Mouse (Mus musculus): ENCODE data around the gene Olfr64. TPM values are rescaled to one million over a fixed set of nuclear protein-coding genes. Genes with fewer than 3 reads are reported as not detected.

The Olfr64 gene
- polyA plus RNA-seq (2014; fragmentation: Nextera tagmentation; extraction: Ambion mirVana), result not detected in 2 replicates

DNA sequence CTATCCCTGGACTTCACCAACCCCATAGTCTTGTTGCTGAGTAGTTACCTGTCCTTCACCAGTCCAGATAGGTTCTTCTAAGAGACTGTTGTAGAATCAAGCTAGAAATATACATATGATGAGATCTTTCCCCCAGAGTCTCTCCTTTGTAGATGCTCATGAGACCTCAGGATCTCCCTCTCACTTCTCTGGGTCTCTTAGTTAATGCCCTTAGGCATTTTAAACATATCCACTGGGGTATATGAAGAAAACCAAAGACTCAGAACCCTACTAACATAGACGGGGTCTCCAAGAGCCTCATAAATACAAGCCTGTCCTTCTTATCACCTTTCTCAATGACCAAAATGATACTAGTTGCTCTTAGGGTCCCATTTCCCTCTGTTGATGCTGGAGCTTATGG is at the start of gene Olfr64:
Gene Olfr64, minus strand, starts transcription at position 101 of the 400 bp plus-strand sequence.
- Histone ChIP-seq H3K36me3 (ENCODE audit: control insufficient read depth, insufficient read depth, low read length) (no peaks in the 10 kb centered on the region), H3K9ac (ENCODE audit: low read depth, low read length) (no peak within 1 kb of the TSS), H3K4me2 (replicated peaks; ENCODE audit: low read depth, low read length) (no peak within 1 kb of the TSS), H3K27ac (ENCODE audit: low read depth, low read length) (no peak within 1 kb of the TSS), H3K27me3 (ENCODE audit: control insufficient read depth, insufficient read depth, low read length) (no peaks in the 10 kb centered on the region), H3K9me3 (ENCODE audit: control insufficient read depth, low read length) (no peaks in the 10 kb centered on the region), H3K4me3 (ENCODE audit: low read length) (no peak within 1 kb of the TSS), H3K4me1 (ENCODE audit: control insufficient read depth, insufficient read depth, low read length) (no peaks in the 10 kb centered on the region)
- WGBS, result 82% methylated on average over 1 of the region's 1 CpGs
- no peak for ATAC-seq (ENCODE audit: low FRiP score, low TSS enrichment)

DNA sequence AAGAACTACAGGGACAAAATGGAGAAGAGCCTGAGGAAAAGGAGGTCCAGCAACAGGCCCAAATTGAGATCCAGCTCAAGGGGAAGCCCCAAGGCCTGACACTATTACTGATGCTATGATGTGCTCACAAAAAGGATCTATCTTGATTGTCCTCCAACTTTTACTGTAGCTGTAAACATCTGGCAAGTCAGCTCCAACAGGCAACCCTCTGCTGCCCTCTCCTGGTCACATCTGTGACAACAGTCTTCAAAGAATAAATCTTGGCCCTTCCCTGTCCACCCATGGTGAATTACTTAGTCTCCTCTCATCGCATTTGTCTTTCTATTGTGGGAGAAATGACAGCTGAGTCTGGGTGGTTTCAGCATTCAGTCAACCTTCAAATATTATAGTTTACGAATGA is 48.4 kb upstream of the Olfr64 start:
- H3K4me3 ChIP-seq (ENCODE audit: low read length), result no peak overlapping the region
- ATAC-seq (ENCODE audit: low FRiP score, low TSS enrichment), result no peak; the same call in 1 of the 2 replicates
- H3K36me3 ChIP-seq (ENCODE audit: control insufficient read depth, insufficient read depth, low read length), result no peaks in the 10 kb centered on the region
- 15% methylated on average over 2 of the region's 2 CpGs for WGBS
- H3K27ac ChIP-seq (ENCODE audit: low read depth, low read length), result no peak overlapping the region
- H3K4me1 ChIP-seq (ENCODE audit: control insufficient read depth, insufficient read depth, low read length), result no peaks in the 10 kb centered on the region
- no peaks in the 10 kb centered on the region for H3K27me3 ChIP-seq (ENCODE audit: control insufficient read depth, insufficient read depth, low read length)
- no peak overlapping the region for H3K9ac ChIP-seq (ENCODE audit: low read depth, low read length)
- H3K4me2 ChIP-seq (replicated peaks; ENCODE audit: low read depth, low read length), result no peak overlapping the region
- no peaks in the 10 kb centered on the region for H3K9me3 ChIP-seq (ENCODE audit: control insufficient read depth, low read length)

DNA sequence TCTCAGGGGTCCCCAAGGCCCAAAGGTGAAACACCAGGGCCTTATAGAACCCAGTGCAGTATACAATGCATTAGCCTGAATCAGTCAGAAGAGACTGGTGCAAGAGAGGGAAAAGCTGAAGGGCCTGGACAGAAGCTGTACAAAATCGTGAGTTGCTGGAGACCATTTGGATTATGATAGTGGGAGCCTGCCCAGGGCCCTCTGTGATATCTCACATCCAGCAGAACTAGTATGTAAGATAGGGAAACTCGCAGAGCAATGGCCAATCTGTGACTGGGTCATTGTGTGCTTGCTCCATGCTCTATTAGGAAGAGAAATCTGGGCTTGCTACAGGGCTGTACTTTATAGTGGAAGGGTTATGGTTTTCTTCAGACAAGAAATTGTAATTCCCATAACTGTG is 40.0 kb upstream of the Olfr64 start, which contains the start of gene Olfr632:
Gene Olfr632, plus strand, starts transcription at position 84 of the 400 bp plus-strand sequence.
- Histone ChIP-seq H3K36me3 (ENCODE audit: control insufficient read depth, insufficient read depth, low read length) (no peaks in the 10 kb centered on the region), H3K27ac (ENCODE audit: low read depth, low read length) (no peak within 1 kb of the TSS), H3K4me3 (ENCODE audit: low read length) (no peak within 1 kb of the TSS), H3K27me3 (ENCODE audit: control insufficient read depth, insufficient read depth, low read length) (no peaks in the 10 kb centered on the region), H3K9ac (ENCODE audit: low read depth, low read length) (no peak within 1 kb of the TSS), H3K4me2 (replicated peaks; ENCODE audit: low read depth, low read length) (no peak within 1 kb of the TSS), H3K9me3 (ENCODE audit: control insufficient read depth, low read length) (no peaks in the 10 kb centered on the region), H3K4me1 (ENCODE audit: control insufficient read depth, insufficient read depth, low read length) (no peaks in the 10 kb centered on the region)
- WGBS, result 77% methylated on average over 2 of the region's 2 CpGs
- no peak for ATAC-seq (ENCODE audit: low FRiP score, low TSS enrichment)

DNA sequence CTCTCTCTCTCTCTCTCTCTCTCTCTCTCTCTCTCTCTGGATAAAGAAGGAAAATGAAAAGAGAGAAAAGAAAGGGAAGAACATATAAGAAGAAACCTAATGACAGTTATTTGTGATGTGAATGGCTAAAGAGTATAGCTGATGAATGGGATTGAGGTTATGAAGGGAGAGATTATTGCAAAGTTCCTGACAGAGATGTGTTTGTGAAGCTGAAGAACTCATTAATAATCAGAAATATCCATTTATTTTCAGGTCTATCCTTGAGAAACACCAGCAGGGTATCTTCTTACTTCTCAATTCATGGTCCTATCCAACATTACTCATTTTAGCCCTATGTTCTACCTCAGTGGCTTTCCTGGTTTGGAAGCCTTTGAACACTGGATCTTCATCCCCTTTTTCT is 34.2 kb upstream of the Olfr64 start, which contains the start of gene Olfr631:
Gene Olfr631, plus strand, starts transcription at position 301 of the 400 bp plus-strand sequence.
- H3K4me1 ChIP-seq (ENCODE audit: control insufficient read depth, insufficient read depth, low read length), result no peaks in the 10 kb centered on the region
- H3K36me3 ChIP-seq (ENCODE audit: control insufficient read depth, insufficient read depth, low read length), result no peaks in the 10 kb centered on the region
- H3K4me3 ChIP-seq (ENCODE audit: low read length), result no peak within 1 kb of the TSS
- no peak within 1 kb of the TSS for H3K4me2 ChIP-seq (replicated peaks; ENCODE audit: low read depth, low read length)
- H3K27me3 ChIP-seq (ENCODE audit: control insufficient read depth, insufficient read depth, low read length), result no peaks in the 10 kb centered on the region
- no peak within 1 kb of the TSS for H3K27ac ChIP-seq (ENCODE audit: low read depth, low read length)
- ATAC-seq (ENCODE audit: low FRiP score, low TSS enrichment), result no peak
- no peaks in the 10 kb centered on the region for H3K9me3 ChIP-seq (ENCODE audit: control insufficient read depth, low read length)
- no peak within 1 kb of the TSS for H3K9ac ChIP-seq (ENCODE audit: low read depth, low read length)

DNA sequence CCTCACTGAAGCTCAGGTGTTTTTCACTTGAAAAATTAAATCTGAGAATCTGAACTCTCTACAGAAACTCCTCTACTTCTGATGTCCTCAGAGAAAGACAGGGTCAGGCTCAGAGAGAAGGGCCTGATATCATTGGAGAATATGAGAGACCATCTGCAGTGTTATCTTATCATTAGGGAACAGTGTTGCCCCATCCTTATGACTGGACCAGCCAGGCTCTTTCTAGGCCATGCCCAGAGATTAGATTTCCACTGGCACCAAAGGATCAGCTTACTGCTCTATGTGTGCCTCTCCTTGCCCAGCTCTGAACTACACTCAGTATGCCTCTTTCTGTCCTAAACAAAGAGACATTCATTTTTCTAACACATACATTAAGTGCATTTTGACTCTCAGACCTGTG is 21.1 kb upstream of the Olfr64 start:
- Histone ChIP-seq H3K27me3 (ENCODE audit: control insufficient read depth, insufficient read depth, low read length) (no peaks in the 10 kb centered on the region), H3K9ac (ENCODE audit: low read depth, low read length) (no peak overlapping the region), H3K36me3 (ENCODE audit: control insufficient read depth, insufficient read depth, low read length) (no peaks in the 10 kb centered on the region), H3K9me3 (ENCODE audit: control insufficient read depth, low read length) (no peaks in the 10 kb centered on the region), H3K4me2 (replicated peaks; ENCODE audit: low read depth, low read length) (no peak overlapping the region), H3K27ac (ENCODE audit: low read depth, low read length) (no peak overlapping the region), H3K4me3 (ENCODE audit: low read length) (no peak overlapping the region), H3K4me1 (ENCODE audit: control insufficient read depth, insufficient read depth, low read length) (no peaks in the 10 kb centered on the region)
- no peak; the same call in 1 of the 2 replicates for ATAC-seq (ENCODE audit: low FRiP score, low TSS enrichment)

DNA sequence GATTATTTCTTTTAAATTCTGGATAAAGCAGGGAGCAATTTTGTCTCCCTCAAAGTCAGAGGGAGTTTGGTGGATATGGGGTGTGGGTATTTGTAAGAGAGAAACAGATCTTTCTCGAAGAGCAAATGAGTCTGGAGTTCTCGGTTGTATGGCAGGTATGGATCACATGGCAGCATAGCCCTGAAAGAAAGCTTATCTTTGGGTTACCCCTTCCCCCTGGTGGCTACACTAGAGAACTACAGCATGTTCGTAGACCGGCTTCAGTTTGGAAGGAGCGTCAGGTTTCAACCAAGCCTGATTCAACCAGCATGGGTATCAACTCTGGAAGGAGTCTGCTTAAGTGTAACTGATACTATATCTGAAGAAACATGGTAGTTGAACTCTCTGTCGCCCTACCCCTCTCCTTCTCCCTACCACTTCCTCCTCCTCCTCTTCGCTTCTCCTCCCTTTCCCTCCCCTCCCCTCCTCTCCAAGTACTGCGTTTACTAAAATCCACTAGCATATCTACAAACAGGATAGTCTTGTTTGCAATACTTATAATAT is 18.8 kb upstream of the Olfr64 start:
- no peaks in the 10 kb centered on the region for H3K27me3 ChIP-seq (ENCODE audit: control insufficient read depth, insufficient read depth, low read length)
- H3K36me3 ChIP-seq (ENCODE audit: control insufficient read depth, insufficient read depth, low read length), result no peaks in the 10 kb centered on the region
- no peak overlapping the region for H3K4me2 ChIP-seq (replicated peaks; ENCODE audit: low read depth, low read length)
- H3K4me1 ChIP-seq (ENCODE audit: control insufficient read depth, insufficient read depth, low read length), result no peaks in the 10 kb centered on the region
- no peaks in the 10 kb centered on the region for H3K9me3 ChIP-seq (ENCODE audit: control insufficient read depth, low read length)
- H3K27ac ChIP-seq (ENCODE audit: low read depth, low read length), result no peak overlapping the region
- no peak overlapping the region for H3K4me3 ChIP-seq (ENCODE audit: low read length)
- ATAC-seq (ENCODE audit: low FRiP score, low TSS enrichment), result peak; percentile 55; the same call in 1 of the 2 replicates
- WGBS, result 39% methylated on average over 8 of the region's 8 CpGs
- no peak overlapping the region for H3K9ac ChIP-seq (ENCODE audit: low read depth, low read length)

DNA sequence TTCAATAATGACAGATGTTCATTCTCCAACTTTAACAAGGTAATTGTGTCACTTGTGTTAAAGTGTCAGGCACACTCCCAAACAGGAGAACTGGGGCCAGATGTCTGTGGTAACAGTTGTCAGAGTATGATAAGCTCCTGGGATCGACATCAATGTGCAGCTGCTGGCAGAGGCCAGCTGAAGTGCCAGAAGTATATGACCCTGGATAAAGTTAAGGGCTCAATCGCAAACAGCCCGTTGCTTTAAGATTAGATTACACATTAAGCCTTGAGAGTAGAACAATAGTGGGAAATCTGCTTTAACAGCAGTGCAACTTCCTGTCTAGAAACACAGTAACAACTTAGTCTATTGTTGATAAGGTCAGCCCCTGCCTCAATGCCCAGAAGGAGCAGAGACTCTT is 15.8 kb upstream of the Olfr64 start:
- H3K27me3 ChIP-seq (ENCODE audit: control insufficient read depth, insufficient read depth, low read length), result no peaks in the 10 kb centered on the region
- H3K4me2 ChIP-seq (replicated peaks; ENCODE audit: low read depth, low read length), result no peak overlapping the region
- H3K4me1 ChIP-seq (ENCODE audit: control insufficient read depth, insufficient read depth, low read length), result no peaks in the 10 kb centered on the region
- no peaks in the 10 kb centered on the region for H3K36me3 ChIP-seq (ENCODE audit: control insufficient read depth, insufficient read depth, low read length)
- 13% methylated on average over 3 of the region's 3 CpGs for WGBS
- H3K27ac ChIP-seq (ENCODE audit: low read depth, low read length), result no peak overlapping the region
- H3K4me3 ChIP-seq (ENCODE audit: low read length), result no peak overlapping the region
- H3K9me3 ChIP-seq (ENCODE audit: control insufficient read depth, low read length), result no peaks in the 10 kb centered on the region
- no peak overlapping the region for H3K9ac ChIP-seq (ENCODE audit: low read depth, low read length)
- peak; percentile 75; the same call in 1 of the 2 replicates for ATAC-seq (ENCODE audit: low FRiP score, low TSS enrichment)

DNA sequence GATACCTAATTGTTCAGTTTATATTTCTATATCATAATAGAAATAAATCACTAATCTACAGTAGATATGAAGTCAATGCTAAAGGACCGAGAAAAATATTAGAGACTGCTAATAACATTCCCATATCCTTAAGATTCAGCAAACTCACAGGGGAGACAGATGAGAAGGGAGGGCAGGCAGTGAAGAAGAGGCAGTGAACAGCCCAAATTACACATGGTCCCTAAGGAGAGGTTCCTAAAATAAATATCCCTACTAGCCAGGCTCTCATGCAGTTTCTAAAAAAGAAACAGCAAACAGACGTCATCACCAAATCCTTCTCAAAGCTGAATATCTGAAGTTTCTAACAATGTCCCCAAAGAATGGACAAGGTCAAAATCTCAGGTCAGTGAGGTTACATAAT is 8.9 kb upstream of the Olfr64 start, which contains the start of gene Olfr65:
Gene Olfr65, plus strand, starts transcription at position 301 of the 400 bp plus-strand sequence.
- Histone ChIP-seq H3K4me2 (replicated peaks; ENCODE audit: low read depth, low read length) (no peak within 1 kb of the TSS), H3K27ac (ENCODE audit: low read depth, low read length) (no peak within 1 kb of the TSS), H3K27me3 (ENCODE audit: control insufficient read depth, insufficient read depth, low read length) (no peaks in the 10 kb centered on the region), H3K4me1 (ENCODE audit: control insufficient read depth, insufficient read depth, low read length) (no peaks in the 10 kb centered on the region), H3K36me3 (ENCODE audit: control insufficient read depth, insufficient read depth, low read length) (no peaks in the 10 kb centered on the region), H3K9ac (ENCODE audit: low read depth, low read length) (no peak within 1 kb of the TSS), H3K9me3 (ENCODE audit: control insufficient read depth, low read length) (no peaks in the 10 kb centered on the region), H3K4me3 (ENCODE audit: low read length) (no peak within 1 kb of the TSS)
- WGBS, result 66% methylated on average over 2 of the region's 2 CpGs
- ATAC-seq (ENCODE audit: low FRiP score, low TSS enrichment), result no peak

DNA sequence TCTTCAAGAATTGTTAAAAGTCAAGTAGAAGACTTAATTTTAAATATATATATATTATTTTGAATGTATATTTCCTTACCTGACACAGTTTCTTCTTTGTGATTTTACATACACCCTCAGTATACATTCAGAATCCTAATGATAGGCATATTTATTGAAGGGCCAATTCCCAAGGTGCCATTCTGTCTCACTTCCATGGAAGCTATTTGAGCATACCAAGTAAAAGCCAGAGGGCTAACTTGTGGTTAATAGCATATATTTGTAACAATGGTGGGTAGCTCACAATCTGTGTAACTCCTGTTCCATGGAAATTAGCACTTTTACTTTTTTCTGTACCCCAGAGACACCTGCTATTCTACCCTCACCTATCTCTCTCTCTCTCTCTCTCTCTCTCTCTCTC is 8.1 kb downstream of the Olfr64 start, which contains the start of gene Olfr66:
Gene Olfr66, minus strand, starts transcription at position 101 of the 400 bp plus-strand sequence.
- Histone ChIP-seq H3K9me3 (ENCODE audit: control insufficient read depth, low read length) (no peaks in the 10 kb centered on the region), H3K9ac (ENCODE audit: low read depth, low read length) (no peak within 1 kb of the TSS)
- ATAC-seq (ENCODE audit: low FRiP score, low TSS enrichment), result no peak

More for the DNA sequence above, 8.1 kb downstream of the Olfr64 start, which contains the start of gene Olfr66:
- no peaks in the 10 kb centered on the region for H3K4me1 ChIP-seq (ENCODE audit: control insufficient read depth, insufficient read depth, low read length)
- H3K36me3 ChIP-seq (ENCODE audit: control insufficient read depth, insufficient read depth, low read length), result no peaks in the 10 kb centered on the region
- no peak within 1 kb of the TSS for H3K4me3 ChIP-seq (ENCODE audit: low read length)
- H3K27ac ChIP-seq (ENCODE audit: low read depth, low read length), result no peak within 1 kb of the TSS
- no peaks in the 10 kb centered on the region for H3K27me3 ChIP-seq (ENCODE audit: control insufficient read depth, insufficient read depth, low read length)
- H3K4me2 ChIP-seq (replicated peaks; ENCODE audit: low read depth, low read length), result no peak within 1 kb of the TSS
